Mouse (Mus musculus) adrenal gland, postnatal 0 days (tissue): ENCODE data around the gene Gm3238. TPM values are rescaled to one million over a fixed set of nuclear protein-coding genes. Genes with fewer than 3 reads are reported as not detected.

Experiments used
- polyA plus RNA-seq: library from polyadenylated mRNA; unstranded; fragments of >200 nt; fragmentation: Nextera tagmentation; extraction: Ambion mirVana; gene quantifications from 2 replicates; pipeline ENCODE4 v1.2.1, GENCODE M21; 2015

Gm3238 gene
- polyA plus RNA-seq = not detected in 2 replicates

GRCm38 (mm10) chr10:77771225-77771624 is at the start of gene Gm3238:
Gene Gm3238, minus strand, starts transcription at chr10:77771325.

GRCm38 (mm10) chr10:77814382-77814781 is 43.3 kb upstream of the Gm3238 start, which contains the start of gene Gm2696:
Gene Gm2696, plus strand, starts transcription at chr10:77814682.

GRCm38 (mm10) chr10:77811743-77812142 is 40.6 kb upstream of the Gm3238 start, which contains the start of gene Gm9507:
Gene Gm9507, minus strand, starts transcription at chr10:77811843.

GRCm38 (mm10) chr10:77798921-77799508 is 27.9 kb upstream of the Gm3238 start, which contains the start of gene Gm19668:
Gene Gm19668, minus strand, starts transcription at chr10:77799133.

GRCm38 (mm10) chr10:77794976-77795375 is 23.9 kb upstream of the Gm3238 start, which contains the start of gene Gm9639:
Gene Gm9639, minus strand, starts transcription at chr10:77795076.

GRCm38 (mm10) chr10:77787876-77788275 is 16.8 kb upstream of the Gm3238 start, which contains the start of gene Gm7137:
Gene Gm7137, minus strand, starts transcription at chr10:77788200.

GRCm38 (mm10) chr10:77782442-77782841 is 11.3 kb upstream of the Gm3238 start, which contains the start of gene Gm3250:
Gene Gm3250, minus strand, starts transcription at chr10:77782542.

GRCm38 (mm10) chr10:77776844-77777243 is 5.7 kb upstream of the Gm3238 start, which contains the start of gene Gm7138:
Gene Gm7138, minus strand, starts transcription at chr10:77776944.

GRCm38 (mm10) chr10:77759582-77759981 is 11.5 kb downstream of the Gm3238 start, which contains the start of gene Gm3233:
Gene Gm3233, minus strand, starts transcription at chr10:77759682.

GRCm38 (mm10) chr10:77751254-77751653 is 19.9 kb downstream of the Gm3238 start, which contains the start of gene Gm9736:
Gene Gm9736, minus strand, starts transcription at chr10:77751354.

GRCm38 (mm10) chr10:77741924-77742688 is 29.0 kb downstream of the Gm3238 start, which contains the start of gene Gm18596:
Gene Gm18596, minus strand, starts transcription at chr10:77742638.

GRCm38 (mm10) chr10:77726186-77726585 is 44.9 kb downstream of the Gm3238 start, which contains the start of gene Gm10100:
Gene Gm10100, plus strand, starts transcription at chr10:77726486.

Other genes with a start within 250 kb of the Gm3238 start
- gene Itgb2, start 241.1 kb downstream of the Gm3238 start, polyA plus RNA-seq = 3.9 and 4.6 TPM in 2 replicates
- 155 and 186 TPM in 2 replicates for gene Pttg1ip, start 189.6 kb downstream of the Gm3238 start, polyA plus RNA-seq
- gene Sumo3, start 165.2 kb downstream of the Gm3238 start, polyA plus RNA-seq = 224 and 242 TPM in 2 replicates
- gene Gm49325, start 165.1 kb downstream of the Gm3238 start, polyA plus RNA-seq = 14.8 and 15.0 TPM in 2 replicates
- 46.7 and 55.5 TPM in 2 replicates for gene Ube2g2, start 149.1 kb downstream of the Gm3238 start, polyA plus RNA-seq
- gene Tspear, start 84.8 kb downstream of the Gm3238 start, polyA plus RNA-seq = 0.44 and 0.91 TPM in 2 replicates
- not detected in 2 replicates for gene Gm19402, start 80.6 kb downstream of the Gm3238 start, polyA plus RNA-seq
- gene Gm9508, start 74.1 kb downstream of the Gm3238 start, polyA plus RNA-seq = not detected in 2 replicates
- not detected in 2 replicates for gene Gm10272, start 64.7 kb downstream of the Gm3238 start, polyA plus RNA-seq
- gene Gm10024, start 59.9 kb downstream of the Gm3238 start, polyA plus RNA-seq = not detected in 2 replicates
- not detected in 2 replicates for gene Gm10142, start 55.5 kb downstream of the Gm3238 start, polyA plus RNA-seq
- gene Krtap12-1, start 50.7 kb downstream of the Gm3238 start, polyA plus RNA-seq = not detected in 2 replicates
- gene Gm10100, start 44.8 kb downstream of the Gm3238 start, polyA plus RNA-seq = not detected in 2 replicates
- not detected in 2 replicates for gene Gm18596, start 28.7 kb downstream of the Gm3238 start, polyA plus RNA-seq
- gene Gm9736, start 20.0 kb downstream of the Gm3238 start, polyA plus RNA-seq = not detected in 2 replicates
- gene Gm3233, start 11.6 kb downstream of the Gm3238 start, polyA plus RNA-seq = not detected in 2 replicates
- not detected in 2 replicates for gene Gm7138, start 5.6 kb upstream of the Gm3238 start, polyA plus RNA-seq
- not detected in 2 replicates for gene Gm3250, start 11.2 kb upstream of the Gm3238 start, polyA plus RNA-seq
- not detected in 2 replicates for gene Gm7137, start 16.9 kb upstream of the Gm3238 start, polyA plus RNA-seq
- not detected in 2 replicates for gene Gm9639, start 23.8 kb upstream of the Gm3238 start, polyA plus RNA-seq
- not detected in 2 replicates for gene Gm19668, start 27.8 kb upstream of the Gm3238 start, polyA plus RNA-seq
- gene Gm9507, start 40.5 kb upstream of the Gm3238 start, polyA plus RNA-seq = not detected in 2 replicates
- gene Gm2696, start 43.4 kb upstream of the Gm3238 start, polyA plus RNA-seq = not detected in 2 replicates
- gene Krtap10-4, start 55.8 kb upstream of the Gm3238 start, polyA plus RNA-seq = not detected in 2 replicates
- not detected in 2 replicates for gene Krtap10-10, start 64.6 kb upstream of the Gm3238 start, polyA plus RNA-seq
- not detected in 2 replicates for gene Gm36176, start 75.5 kb upstream of the Gm3238 start, polyA plus RNA-seq
- gene Gm10318, start 81.5 kb upstream of the Gm3238 start, polyA plus RNA-seq = not detected in 2 replicates
- not detected in 2 replicates for gene Gm3285, start 90.7 kb upstream of the Gm3238 start, polyA plus RNA-seq
- 4.3 and 8.2 TPM in 2 replicates for gene Lrrc3, start 131.2 kb upstream of the Gm3238 start, polyA plus RNA-seq
- gene Trpm2, start 199.2 kb upstream of the Gm3238 start, polyA plus RNA-seq = 0.85 and 1.3 TPM in 2 replicates
- gene 1810043G02Rik, start 207.2 kb upstream of the Gm3238 start, polyA plus RNA-seq = 28.7 and 30.4 TPM in 2 replicates
- gene Pfkl, start 238.8 kb upstream of the Gm3238 start, polyA plus RNA-seq = 31.0 and 54.7 TPM in 2 replicates